Mouse (Mus musculus): ENCODE measurements around the gene Espl1. TPM values are rescaled to one million over a fixed set of nuclear protein-coding genes. Genes with fewer than 3 reads are reported as not detected.

Gene Espl1
- total and polyA plus RNA-seq, 3 experiments: 15.8 to 145 (median 35.5) TPM

GRCm38 (mm10) chr15:102282463-102283292 lies 13.4 kb upstream of the Espl1 start:
- ATAC-seq (ENCODE audit: extremely low read depth, insufficient number of reproducible peaks, low FRiP score, poor library complexity, severe bottlenecking) (no peak), DNase-seq (ENCODE audit: low spot score) (no peak)
- Histone ChIP-seq H3K27me3 (ENCODE audit: insufficient read depth, low read length) (no peaks in the 10 kb centered on the region), H3K9me3 (replicated peaks) (no peaks in the 10 kb centered on the region), H3K4me1 (ENCODE audit: insufficient read depth, low read depth, low read length) (peaks cover 51% of the 10 kb centered on the region), H3K4me3 (ENCODE audit: low read depth, low read length) (no peak overlapping the region; the same call in 1 of the 2 replicates), H3K36me3 (replicated peaks) (peaks cover 31% of the 10 kb centered on the region)
- TF ChIP-seq CTCF (IDR thresholded peaks at IDR 0.05; ENCODE audit: low read depth, low read length): no peak
- TF ChIP-seq TAL1 (conservative IDR thresholded peaks at IDR 0.05; ENCODE audit: low read depth, low read length): no peak
- no peak for TF ChIP-seq POLR2AphosphoS5 (IDR thresholded peaks at IDR 0.05; ENCODE audit: insufficient replicate concordance, low read depth, low read length)
- no peak for TF ChIP-seq GATA1 (IDR thresholded peaks at IDR 0.05; ENCODE audit: borderline replicate concordance, low read length)
- no peak for TF ChIP-seq GATA2 (IDR thresholded peaks at IDR 0.05; ENCODE audit: borderline replicate concordance, low read depth, low read length)

GRCm38 (mm10) chr15:102283648-102284047 lies 12.4 kb upstream of the Espl1 start:
- H3K36me3 ChIP-seq (replicated peaks): peaks cover 31% of the 10 kb centered on the region
- DNase-seq (ENCODE audit: low spot score) (no peak), ATAC-seq (ENCODE audit: extremely low read depth, insufficient number of reproducible peaks, low FRiP score, poor library complexity, severe bottlenecking) (no peak)
- no peak for TF ChIP-seq POLR2AphosphoS5 (IDR thresholded peaks at IDR 0.05; ENCODE audit: insufficient replicate concordance, low read depth, low read length)
- peak overlapping the region; percentile 9; the same call in 1 of the 2 replicates for H3K4me3 ChIP-seq (ENCODE audit: low read depth, low read length)
- H3K4me1 ChIP-seq (ENCODE audit: insufficient read depth, low read depth, low read length): peaks cover 50% of the 10 kb centered on the region
- H3K9me3 ChIP-seq (replicated peaks): no peaks in the 10 kb centered on the region
- no peaks in the 10 kb centered on the region for H3K27me3 ChIP-seq (ENCODE audit: insufficient read depth, low read length)

GRCm38 (mm10) chr15:102287395-102287794 lies 8.7 kb upstream of the Espl1 start:
- H3K9me3 ChIP-seq (replicated peaks): no peaks in the 10 kb centered on the region
- H3K4me1 ChIP-seq (ENCODE audit: insufficient read depth, low read depth, low read length): peaks cover 21% of the 10 kb centered on the region
- no peak for ATAC-seq (ENCODE audit: extremely low read depth, insufficient number of reproducible peaks, low FRiP score, poor library complexity, severe bottlenecking)
- H3K36me3 ChIP-seq (replicated peaks): peaks cover 8% of the 10 kb centered on the region
- TF ChIP-seq CTCF (IDR thresholded peaks at IDR 0.05; ENCODE audit: low read depth, low read length): no peak
- TF ChIP-seq POLR2AphosphoS5 (IDR thresholded peaks at IDR 0.05; ENCODE audit: insufficient replicate concordance, low read depth, low read length): no peak
- TF ChIP-seq TAL1 (conservative IDR thresholded peaks at IDR 0.05; ENCODE audit: low read depth, low read length): no peak
- TF ChIP-seq GATA2 (IDR thresholded peaks at IDR 0.05; ENCODE audit: borderline replicate concordance, low read depth, low read length): no peak
- TF ChIP-seq GATA1 (IDR thresholded peaks at IDR 0.05; ENCODE audit: borderline replicate concordance, low read length): no peak
- no peaks in the 10 kb centered on the region for H3K27me3 ChIP-seq (ENCODE audit: insufficient read depth, low read length)
- DNase-seq (ENCODE audit: low spot score): no peak
- no peak overlapping the region for H3K4me3 ChIP-seq (ENCODE audit: low read depth, low read length)

GRCm38 (mm10) chr15:102296368-102297006 lies 421 bp downstream of the Espl1 start:
- H3K9me3 ChIP-seq (replicated peaks): no peaks in the 10 kb centered on the region
- no peak for DNase-seq (ENCODE audit: low spot score)
- no peaks in the 10 kb centered on the region for H3K27me3 ChIP-seq (ENCODE audit: insufficient read depth, low read length)
- peaks cover 52% of the 10 kb centered on the region for H3K4me1 ChIP-seq (ENCODE audit: insufficient read depth, low read depth, low read length)
- peaks cover 38% of the 10 kb centered on the region for H3K36me3 ChIP-seq (replicated peaks)
- no peak for ATAC-seq (ENCODE audit: extremely low read depth, insufficient number of reproducible peaks, low FRiP score, poor library complexity, severe bottlenecking)
- TF ChIP-seq CTCF (IDR thresholded peaks at IDR 0.05; ENCODE audit: low read depth, low read length): no peak
- TF ChIP-seq TAL1 (conservative IDR thresholded peaks at IDR 0.05; ENCODE audit: low read depth, low read length): no peak
- TF ChIP-seq POLR2AphosphoS5 (IDR thresholded peaks at IDR 0.05; ENCODE audit: insufficient replicate concordance, low read depth, low read length): no peak
- no peak for TF ChIP-seq GATA1 (IDR thresholded peaks at IDR 0.05; ENCODE audit: borderline replicate concordance, low read length)
- TF ChIP-seq GATA2 (IDR thresholded peaks at IDR 0.05; ENCODE audit: borderline replicate concordance, low read depth, low read length): no peak
- H3K4me3 ChIP-seq (ENCODE audit: low read depth, low read length): peak overlapping the region; percentile 92

GRCm38 (mm10) chr15:102302542-102302941 lies 6.5 kb downstream of the Espl1 start:
- peaks cover 94% of the 10 kb centered on the region for H3K36me3 ChIP-seq (replicated peaks)
- H3K4me3 ChIP-seq (ENCODE audit: low read depth, low read length): no peak overlapping the region

GRCm38 (mm10) chr15:102308717-102309116 lies 12.7 kb downstream of the Espl1 start:
- Histone ChIP-seq H3K27me3 (ENCODE audit: insufficient read depth, low read length) (no peaks in the 10 kb centered on the region), H3K9me3 (replicated peaks) (no peaks in the 10 kb centered on the region), H3K4me3 (ENCODE audit: low read depth, low read length) (no peak overlapping the region), H3K4me1 (ENCODE audit: insufficient read depth, low read depth, low read length) (peaks cover 24% of the 10 kb centered on the region), H3K36me3 (replicated peaks) (peaks cover 93% of the 10 kb centered on the region)
- DNase-seq (ENCODE audit: low spot score) (no peak), ATAC-seq (ENCODE audit: extremely low read depth, insufficient number of reproducible peaks, low FRiP score, poor library complexity, severe bottlenecking) (no peak)
- TF ChIP-seq CTCF (IDR thresholded peaks at IDR 0.05; ENCODE audit: low read depth, low read length): no peak

More at GRCm38 (mm10) chr15:102302542-102302941, 6.5 kb downstream of the Espl1 start:
- ATAC-seq (ENCODE audit: extremely low read depth, insufficient number of reproducible peaks, low FRiP score, poor library complexity, severe bottlenecking) (no peak), DNase-seq (ENCODE audit: low spot score) (no peak)
- Histone ChIP-seq H3K9me3 (replicated peaks) (no peaks in the 10 kb centered on the region), H3K27me3 (ENCODE audit: insufficient read depth, low read length) (no peaks in the 10 kb centered on the region), H3K4me1 (ENCODE audit: insufficient read depth, low read depth, low read length) (peaks cover 34% of the 10 kb centered on the region)
- no peak for TF ChIP-seq CTCF (IDR thresholded peaks at IDR 0.05; ENCODE audit: low read depth, low read length)
- no peak for TF ChIP-seq TAL1 (conservative IDR thresholded peaks at IDR 0.05; ENCODE audit: low read depth, low read length)
- no peak for TF ChIP-seq GATA2 (IDR thresholded peaks at IDR 0.05; ENCODE audit: borderline replicate concordance, low read depth, low read length)

Data from G1E (cell line).